Comparison of ENCODE assay signal across 29 mouse cellular contexts in the genomic region with DNA sequence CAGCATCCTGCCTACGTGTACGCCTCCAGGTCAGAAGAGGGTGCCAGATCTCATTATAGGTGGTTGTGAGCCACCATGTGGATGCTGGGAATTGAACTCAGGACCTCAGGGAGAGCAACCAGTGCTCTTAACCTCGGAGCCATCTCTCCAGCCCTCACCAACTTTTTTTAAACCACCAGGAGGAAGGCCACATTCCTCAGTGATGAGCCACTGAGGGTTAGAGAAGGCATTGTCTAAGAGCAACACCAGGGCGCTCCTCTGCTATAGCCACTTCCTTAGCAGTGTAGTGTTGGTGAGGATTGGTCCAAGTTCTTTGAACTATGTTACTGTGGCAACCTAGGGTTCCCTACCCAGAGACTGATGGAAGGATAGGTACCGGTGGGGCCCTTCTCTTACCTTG. TPM values are rescaled to one million over a fixed set of nuclear protein-coding genes. Genes with fewer than 3 reads are reported as not detected.
DNase-seq lines count a peak whose midpoint lies in the region; ATAC-seq and TF ChIP-seq lines count a peak whose summit lies in the region.
"Had no signal": no experiment of that assay in that cellular context is flagged by ENCODE, and none has a peak within 500 bp of the region (broad histone marks: within the 10 kb centered on the region; RNA-seq: fewer than 3 reads in every experiment).

No protein-coding gene starts in this region.

- H3K4me1 ChIP-seq in forebrain, postnatal 0 days (ENCODE audit: insufficient read depth): peaks cover 17% of the 10 kb centered on the region
- H3K4me1 ChIP-seq in forebrain, embryonic 11.5 days (replicated peaks; ENCODE audit: control insufficient read depth, insufficient read depth, low read length): peaks cover 41% of the 10 kb centered on the region
- peaks cover 62% of the 10 kb centered on the region for H3K4me1 ChIP-seq in midbrain, embryonic 12.5 days
- H3K4me1 ChIP-seq in midbrain, embryonic 11.5 days (ENCODE audit: control insufficient read depth, insufficient read depth, low read length): peaks cover 53% of the 10 kb centered on the region
- peaks cover 58% of the 10 kb centered on the region for H3K4me1 ChIP-seq in embryonic facial prominence, embryonic 10.5 days

- no peaks in the 10 kb centered on the region for H3K27me3 ChIP-seq in forebrain, postnatal 0 days (ENCODE audit: insufficient read depth, low read length)
- no peaks in the 10 kb centered on the region for H3K27me3 ChIP-seq in forebrain, embryonic 11.5 days (ENCODE audit: control insufficient read depth, insufficient read depth, low read length)
- no peaks in the 10 kb centered on the region for H3K27me3 ChIP-seq in midbrain, embryonic 12.5 days
- H3K27me3 ChIP-seq in midbrain, embryonic 11.5 days (ENCODE audit: control insufficient read depth, insufficient read depth, low read length): no peaks in the 10 kb centered on the region
- H3K27me3 ChIP-seq in embryonic facial prominence, embryonic 10.5 days (replicated peaks; ENCODE audit: low read depth, poor library complexity, severe bottlenecking): peaks cover 2% of the 10 kb centered on the region; the same call in 1 of the 2 replicates
- H3K27me3 ChIP-seq: embryonic facial prominence, embryonic 15.5 days; intestine, embryonic 15.5 days had no signal

- H3K9ac ChIP-seq in forebrain, postnatal 0 days: no peak overlapping the region
- H3K9ac ChIP-seq in forebrain, embryonic 11.5 days (ENCODE audit: low read length): no peak overlapping the region
- no peak overlapping the region for H3K9ac ChIP-seq in midbrain, embryonic 12.5 days (replicated peaks)
- H3K9ac ChIP-seq in midbrain, embryonic 11.5 days (ENCODE audit: low read length): no peak overlapping the region
- H3K9ac ChIP-seq: embryonic facial prominence, embryonic 15.5 days; heart, embryonic 15.5 days; intestine, embryonic 15.5 days; liver, embryonic 12.5 days; liver, postnatal 0 days had no signal

- no peak for TF ChIP-seq CTCF in forebrain, postnatal 0 days (IDR thresholded peaks at IDR 0.05; ENCODE audit: low read depth)

- DNase-seq in forebrain, postnatal 0 days: no peak
- DNase-seq in forebrain, embryonic 11.5 days (ENCODE audit: low spot score): no peak
- no peak for DNase-seq in midbrain, embryonic 11.5 days (ENCODE audit: low spot score, missing footprints)
- DNase-seq in 3T3-L1 (ENCODE audit: low read depth, low spot score): peak; percentile 71
- no peak for DNase-seq in embryonic facial prominence, embryonic 10.5 days (ENCODE audit: low spot score)
- DNase-seq in embryo, embryonic 11 days: no peak
- DNase-seq: adrenal gland, adult 2 months; adrenal gland, postnatal 36 days; cerebellum, adult 18-20 months; cerebellum, postnatal 10 days; gastrocnemius, postnatal 25 days; kidney, adult 2 months; kidney, postnatal 36 days; layer of hippocampus, postnatal 36 days; left cerebral cortex, postnatal 4 days; liver, postnatal 0 days; lung, postnatal 4 days; thymus, adult 2 months; thymus, postnatal 36 days had no signal

- H3K4me3 ChIP-seq in forebrain, postnatal 0 days (ENCODE audit: low read depth, low read length): no peak overlapping the region
- no peak overlapping the region for H3K4me3 ChIP-seq in forebrain, embryonic 11.5 days (ENCODE audit: low read depth, low read length)
- H3K4me3 ChIP-seq in midbrain, embryonic 12.5 days: no peak overlapping the region
- H3K4me3 ChIP-seq in midbrain, embryonic 11.5 days (ENCODE audit: low read depth, low read length): no peak overlapping the region
- H3K4me3 ChIP-seq in embryonic facial prominence, embryonic 10.5 days: 0 out of 2 replicates have a peak overlapping the region, but pooled peaks have one; percentile 13
- H3K4me3 ChIP-seq: embryonic facial prominence, embryonic 15.5 days; heart, embryonic 10.5 days; heart, embryonic 15.5 days; intestine, embryonic 15.5 days; liver, embryonic 12.5 days had no signal

- no peak overlapping the region for H3K4me2 ChIP-seq in forebrain, postnatal 0 days (ENCODE audit: low read depth)
- H3K4me2 ChIP-seq in forebrain, embryonic 11.5 days (ENCODE audit: low read depth, low read length, severe bottlenecking): no peak overlapping the region
- no peak overlapping the region for H3K4me2 ChIP-seq in midbrain, embryonic 12.5 days (replicated peaks)
- H3K4me2 ChIP-seq in midbrain, embryonic 11.5 days: no peak overlapping the region
- H3K4me2 ChIP-seq: embryonic facial prominence, embryonic 15.5 days; heart, embryonic 15.5 days; intestine, embryonic 15.5 days; liver, embryonic 12.5 days had no signal

- H3K36me3 ChIP-seq in forebrain, postnatal 0 days (ENCODE audit: insufficient read depth): peaks cover 71% of the 10 kb centered on the region
- peaks cover 22% of the 10 kb centered on the region for H3K36me3 ChIP-seq in forebrain, embryonic 11.5 days (ENCODE audit: control insufficient read depth, insufficient read depth, low read length)
- peaks cover 71% of the 10 kb centered on the region for H3K36me3 ChIP-seq in midbrain, embryonic 12.5 days
- H3K36me3 ChIP-seq in midbrain, embryonic 11.5 days (ENCODE audit: control insufficient read depth, insufficient read depth, low read length): peaks cover 41% of the 10 kb centered on the region
- H3K36me3 ChIP-seq in embryonic facial prominence, embryonic 10.5 days (replicated peaks): peaks cover 74% of the 10 kb centered on the region

- no peaks in the 10 kb centered on the region for H3K9me3 ChIP-seq in forebrain, postnatal 0 days (ENCODE audit: low read length)
- H3K9me3 ChIP-seq in forebrain, embryonic 11.5 days (ENCODE audit: control insufficient read depth, low read length): no peaks in the 10 kb centered on the region
- no peaks in the 10 kb centered on the region for H3K9me3 ChIP-seq in midbrain, embryonic 12.5 days
- no peaks in the 10 kb centered on the region for H3K9me3 ChIP-seq in midbrain, embryonic 11.5 days (ENCODE audit: control insufficient read depth, low read length)
- no peaks in the 10 kb centered on the region for H3K9me3 ChIP-seq in embryonic facial prominence, embryonic 10.5 days
- H3K9me3 ChIP-seq: embryonic facial prominence, embryonic 15.5 days; heart, embryonic 10.5 days; heart, embryonic 15.5 days; intestine, embryonic 15.5 days; liver, embryonic 12.5 days had no signal

- 85% methylated on average over 5 of the region's 5 CpGs for WGBS in forebrain, postnatal 0 days
- 88% methylated on average over 5 of the region's 5 CpGs for WGBS in forebrain, embryonic 11.5 days
- 90% methylated on average over 5 of the region's 5 CpGs for WGBS in midbrain, embryonic 12.5 days
- WGBS in midbrain, embryonic 11.5 days: 90% methylated on average over 5 of the region's 5 CpGs
- 91% methylated on average over 5 of the region's 5 CpGs for WGBS in embryonic facial prominence, embryonic 10.5 days

- no peak for ATAC-seq in forebrain, postnatal 0 days
- no peak for ATAC-seq in forebrain, embryonic 11.5 days (replicated peaks; ENCODE audit: low FRiP score)
- ATAC-seq in midbrain, embryonic 12.5 days (ENCODE audit: low FRiP score, low read depth): no peak
- no peak for ATAC-seq in midbrain, embryonic 11.5 days (ENCODE audit: low FRiP score)
- ATAC-seq: activated CD4-positive, CD25-positive, alpha-beta regulatory T cell, adult 4 months; intestine, embryonic 15.5 days; liver, embryonic 12.5 days; liver, postnatal 0 days had no signal

- H3K27ac ChIP-seq in forebrain, postnatal 0 days (ENCODE audit: low read depth, low read length): 0 out of 2 replicates have a peak overlapping the region, but pooled peaks have one; percentile 69
- no peak overlapping the region for H3K27ac ChIP-seq in forebrain, embryonic 11.5 days (ENCODE audit: low read depth, low read length)
- H3K27ac ChIP-seq in midbrain, embryonic 12.5 days (replicated peaks): peak overlapping the region; percentile 50; the same call in 1 of the 2 replicates
- no peak overlapping the region for H3K27ac ChIP-seq in midbrain, embryonic 11.5 days (ENCODE audit: low read depth, low read length)
- no peak overlapping the region for H3K27ac ChIP-seq in embryonic facial prominence, embryonic 10.5 days (replicated peaks)
- H3K27ac ChIP-seq: embryonic facial prominence, embryonic 15.5 days; heart, embryonic 10.5 days; heart, embryonic 15.5 days; intestine, embryonic 15.5 days; liver, embryonic 12.5 days had no signal

RNA-seq across cellular contexts. Expression of a gene that starts 11.7 kb away (rescaled TPM):
- 108 and 118 TPM in 2 replicates for total RNA-seq in forebrain, postnatal 0 days (2014; rRNA removed)
- 7.8 and 8.7 TPM in 2 replicates for polyA plus RNA-seq in forebrain, postnatal 0 days (2015; fragmentation: Nextera tagmentation; extraction: Ambion mirVana)
- polyA plus RNA-seq in forebrain, embryonic 11.5 days (2014; fragmentation: Nextera tagmentation; extraction: Ambion mirVana): 2.3 and 3.9 TPM in 2 replicates
- polyA plus RNA-seq in midbrain, embryonic 12.5 days (2016; fragmentation: Nextera tagmentation; extraction: Ambion mirVana): 2.0 and 2.3 TPM in 2 replicates
- polyA plus RNA-seq in midbrain, embryonic 11.5 days (2014; fragmentation: Nextera tagmentation; extraction: Ambion mirVana): 2.8 and 3.0 TPM in 2 replicates
- polyA plus RNA-seq in embryonic facial prominence, embryonic 10.5 days (2016; fragmentation: Nextera tagmentation; extraction: Ambion mirVana): 0.54 TPM in 2 replicates
- polyA plus RNA-seq: activated CD4-positive, CD25-positive, alpha-beta regulatory T cell, adult 4 months; liver, embryonic 12.5 days; liver, postnatal 0 days had no signal

RNA-seq across cellular contexts. Expression of a gene that starts 12.2 kb away (rescaled TPM):
- total RNA-seq in forebrain, postnatal 0 days (2014; rRNA removed): 545 and 619 TPM in 2 replicates
- 603 and 619 TPM in 2 replicates for polyA plus RNA-seq in forebrain, postnatal 0 days (2015; fragmentation: Nextera tagmentation; extraction: Ambion mirVana)
- 411 and 418 TPM in 2 replicates for polyA plus RNA-seq in forebrain, embryonic 11.5 days (2014; fragmentation: Nextera tagmentation; extraction: Ambion mirVana)
- polyA plus RNA-seq in midbrain, embryonic 12.5 days (2016; fragmentation: Nextera tagmentation; extraction: Ambion mirVana): 558 and 585 TPM in 2 replicates
- polyA plus RNA-seq in midbrain, embryonic 11.5 days (2014; fragmentation: Nextera tagmentation; extraction: Ambion mirVana): 292 and 294 TPM in 2 replicates
- 412 and 419 TPM in 2 replicates for polyA plus RNA-seq in embryonic facial prominence, embryonic 10.5 days (2016; fragmentation: Nextera tagmentation; extraction: Ambion mirVana)

RNA-seq across cellular contexts. Expression of a gene that starts 30.9 kb away (rescaled TPM):
- total RNA-seq in forebrain, postnatal 0 days (2014; rRNA removed): 79.5 and 88.2 TPM in 2 replicates
- 38.5 and 40.8 TPM in 2 replicates for polyA plus RNA-seq in forebrain, postnatal 0 days (2015; fragmentation: Nextera tagmentation; extraction: Ambion mirVana)
- polyA plus RNA-seq in forebrain, embryonic 11.5 days (2014; fragmentation: Nextera tagmentation; extraction: Ambion mirVana): 69.5 and 79.2 TPM in 2 replicates
- polyA plus RNA-seq in midbrain, embryonic 12.5 days (2016; fragmentation: Nextera tagmentation; extraction: Ambion mirVana): 53.1 and 58.5 TPM in 2 replicates
- polyA plus RNA-seq in midbrain, embryonic 11.5 days (2014; fragmentation: Nextera tagmentation; extraction: Ambion mirVana): 42.0 and 52.3 TPM in 2 replicates
- 65.2 and 65.6 TPM in 2 replicates for polyA plus RNA-seq in embryonic facial prominence, embryonic 10.5 days (2016; fragmentation: Nextera tagmentation; extraction: Ambion mirVana)

RNA-seq across cellular contexts. Expression of a gene that starts 37.7 kb away (rescaled TPM):
- total RNA-seq in forebrain, postnatal 0 days (2014; rRNA removed): 26.6 and 36.7 TPM in 2 replicates
- 114 and 115 TPM in 2 replicates for polyA plus RNA-seq in forebrain, postnatal 0 days (2015; fragmentation: Nextera tagmentation; extraction: Ambion mirVana)
- polyA plus RNA-seq in forebrain, embryonic 11.5 days (2014; fragmentation: Nextera tagmentation; extraction: Ambion mirVana): 165 and 185 TPM in 2 replicates
- polyA plus RNA-seq in midbrain, embryonic 12.5 days (2016; fragmentation: Nextera tagmentation; extraction: Ambion mirVana): 140 and 156 TPM in 2 replicates
- polyA plus RNA-seq in midbrain, embryonic 11.5 days (2014; fragmentation: Nextera tagmentation; extraction: Ambion mirVana): 129 and 140 TPM in 2 replicates
- polyA plus RNA-seq in embryonic facial prominence, embryonic 10.5 days (2016; fragmentation: Nextera tagmentation; extraction: Ambion mirVana): 209 and 215 TPM in 2 replicates

RNA-seq across cellular contexts. Expression of a gene that starts 49.2 kb away (rescaled TPM):
- 0.15 TPM in 1 of 2 replicates, not detected in the other for total RNA-seq in forebrain, postnatal 0 days (2014; rRNA removed)
- 0.45 and 0.51 TPM in 2 replicates for polyA plus RNA-seq in forebrain, postnatal 0 days (2015; fragmentation: Nextera tagmentation; extraction: Ambion mirVana)
- polyA plus RNA-seq in forebrain, embryonic 11.5 days (2014; fragmentation: Nextera tagmentation; extraction: Ambion mirVana): not detected in 2 replicates
- not detected in 2 replicates for polyA plus RNA-seq in midbrain, embryonic 12.5 days (2016; fragmentation: Nextera tagmentation; extraction: Ambion mirVana)
- polyA plus RNA-seq in midbrain, embryonic 11.5 days (2014; fragmentation: Nextera tagmentation; extraction: Ambion mirVana): 0.14 TPM in 1 of 2 replicates, not detected in the other
- 0.13 TPM in 1 of 2 replicates, not detected in the other for polyA plus RNA-seq in embryonic facial prominence, embryonic 10.5 days (2016; fragmentation: Nextera tagmentation; extraction: Ambion mirVana)
- total RNA-seq: common myeloid progenitor, adult 5-6 weeks; gastrocnemius, postnatal 25 days; heart, postnatal 25 days had no signal
- polyA plus RNA-seq: activated CD4-positive, CD25-positive, alpha-beta regulatory T cell, adult 4 months; hindbrain, embryonic 11.5 days had no signal

Comparison
In these comparisons a context has a peak if more than half of its experiments do, and no peak if none do; other contexts are left out.
1. H3K27ac ChIP-seq: peak in forebrain, postnatal 0 days (single experiment) and midbrain, embryonic 12.5 days (single experiment); none in forebrain, embryonic 11.5 days (single experiment), midbrain, embryonic 11.5 days (single experiment) and embryonic facial prominence, embryonic 10.5 days (single experiment).